Mouse (Mus musculus) liver, adult 2 months (tissue): ENCODE data around the gene Gm11032.

Experiments
- CTCF ChIP-seq: fragments of 200-500 bp; IDR thresholded peaks from 2 replicates; pipeline ENCODE4 v1.5.1; 2011; ENCODE audit warnings: low read depth, low read length, control low read depth
- POLR2A ChIP-seq: fragments of 200-500 bp; IDR thresholded peaks from 2 replicates; pipeline ENCODE4 v1.6.1; 2011; ENCODE audit warnings: low read length, control low read depth; ENCODE audit not compliant: insufficient read depth; ENCODE audit errors: extremely low read depth

DNA sequence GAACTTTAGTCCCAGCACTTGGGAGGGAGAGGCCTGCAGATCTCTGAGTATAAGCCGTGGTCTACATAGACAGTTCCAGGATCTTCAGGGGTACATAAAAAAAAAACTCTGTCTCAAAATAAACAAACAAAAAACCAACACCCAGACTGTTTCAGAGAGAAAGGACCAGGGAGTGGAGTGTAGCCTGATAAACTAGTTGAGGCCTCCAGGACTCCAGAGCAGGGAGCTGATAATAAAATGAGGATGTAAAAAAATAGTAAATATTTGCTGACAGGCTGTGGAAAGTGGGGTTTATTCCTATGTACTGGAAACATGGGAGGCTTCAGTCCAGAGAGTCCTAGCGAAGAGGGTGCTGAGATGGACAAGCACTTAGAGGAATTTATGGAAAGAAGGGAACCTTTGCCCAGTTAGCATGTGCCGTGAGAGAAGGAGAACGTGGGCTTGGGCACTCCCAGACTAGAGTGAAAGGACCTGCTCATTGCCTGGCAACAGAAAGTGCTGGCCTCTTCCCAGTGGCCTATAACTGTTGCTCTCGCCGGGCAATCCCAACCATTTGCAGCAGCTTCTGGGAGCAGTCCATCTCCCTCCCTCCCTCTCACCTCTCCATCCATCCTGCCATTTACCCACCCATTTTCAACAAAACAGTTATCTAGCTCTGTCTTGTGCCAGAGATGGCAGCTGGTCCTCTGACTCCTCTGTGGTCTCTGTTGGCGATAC lies 40.6 kb downstream of the Gm11032 start:
- TF ChIP-seq CTCF (no peak), POLR2A (no peak)
